In genomic region chr10:75462728-75463127, GRCm38 (mm10) we compare ENCODE assay signal across 13 mouse cellular contexts. TPM values are rescaled to one million over a fixed set of nuclear protein-coding genes. Genes with fewer than 3 reads are reported as not detected.
DNase-seq lines count a peak whose midpoint lies in the region.
"Had no signal": no experiment of that assay in that cellular context is flagged by ENCODE, and none has a peak within 500 bp of the region (broad histone marks: within the 10 kb centered on the region; RNA-seq: fewer than 3 reads in every experiment).

No protein-coding gene starts in this region.

- intact Hi-C loops in gastrocnemius, postnatal 14 days (cut with DNase I; ENCODE audit: low total_unique reads), result no loop called here

- peak; percentile 35 for DNase-seq in gastrocnemius, adult 18-20 months (ENCODE audit: low spot score)
- no peak for DNase-seq in gastrocnemius, postnatal 14 days
- peak; percentile 56 for DNase-seq in gastrocnemius, postnatal 25 days
- no peak for DNase-seq in gastrocnemius, adult 8-10 months (ENCODE audit: low spot score in 2 of 2)
- DNase-seq in testis, postnatal 10 days (ENCODE audit: low spot score), result peak; percentile 14
- no peak for DNase-seq in testis, postnatal 14 days (ENCODE audit: low spot score)
- DNase-seq: adrenal gland, adult 8-10 months; adrenal gland, postnatal 14 days; B cell, adult 2 months; cerebellum, adult 11-12 months; cerebellum, adult 2 months; cerebellum, adult 9-10 months; cerebellum, postnatal 25 days had no signal

RNA-seq across cellular contexts. Expression of gene Snrpd3, which starts 54.6 kb away (rescaled TPM):
- total RNA-seq in gastrocnemius, adult 18-20 months (2021), result 10 to 100 TPM; 76.2 to 80.2 TPM
- total RNA-seq in gastrocnemius, postnatal 14 days (2021), result 100 to 1,000 TPM; 103 to 108 TPM
- total RNA-seq in gastrocnemius, postnatal 25 days (2021), result 10 to 100 TPM; 67.4 to 70.3 TPM
- 10 to 100 TPM; 67.9 to 78.5 (median 70.7) TPM for total RNA-seq in gastrocnemius, adult 8-10 months (2022)

RNA-seq across cellular contexts. Expression of gene Gucd1, which starts 55.0 kb away (rescaled TPM):
- 10 to 100 TPM; 43.6 to 61.5 TPM for total RNA-seq in gastrocnemius, adult 18-20 months (2021)
- 10 to 100 TPM; 40.4 to 60.3 TPM for total RNA-seq in gastrocnemius, postnatal 14 days (2021)
- 10 to 100 TPM; 50.4 to 52.1 TPM for total RNA-seq in gastrocnemius, postnatal 25 days (2021)
- 10 to 100 TPM; 46.7 to 68.3 (median 56.0) TPM for total RNA-seq in gastrocnemius, adult 8-10 months (2022)

Comparison
In these comparisons a context has a peak if more than half of its experiments do, and no peak if none do; other contexts are left out.
1. DNase-seq: peak in gastrocnemius, adult 18-20 months (single experiment), gastrocnemius, postnatal 25 days (single experiment) and testis, postnatal 10 days (single experiment); none in gastrocnemius, postnatal 14 days (single experiment), gastrocnemius, adult 8-10 months (0 of 2) and testis, postnatal 14 days (single experiment).